Mouse (Mus musculus): ENCODE results near the gene Clint1.
A peak's percentile ranks its signal among the peaks of the same experiment; 100 is the strongest.

The Clint1 gene

GRCm38 (mm10) chr11:45851516-45852123 lies at the start of gene Clint1:
Gene Clint1 (plus strand): TSS chr11:45852051.
- DNase-seq (ENCODE audit: low spot score in 2 of 2), result peak; percentile 87 to 89

GRCm38 (mm10) chr11:45804068-45804467 lies 47.8 kb upstream of the Clint1 start:
- no peak for DNase-seq (ENCODE audit: low spot score in 2 of 2)

- DNase-seq (ENCODE audit: low spot score in 2 of 2), result no peak
These were observed 46.5 kb upstream of the Clint1 start for GRCm38 (mm10) chr11:45805312-45805772.

- no peak for DNase-seq (ENCODE audit: low spot score in 2 of 2)
These were observed 46.0 kb upstream of the Clint1 start for GRCm38 (mm10) chr11:45805810-45806209.

- DNase-seq (ENCODE audit: low spot score in 2 of 2), result no peak
These were observed 45.6 kb upstream of the Clint1 start for GRCm38 (mm10) chr11:45806264-45806663.

- DNase-seq (ENCODE audit: low spot score in 2 of 2), result no peak
These were observed 45.0 kb upstream of the Clint1 start for GRCm38 (mm10) chr11:45806809-45807208.

- no peak for DNase-seq (ENCODE audit: low spot score in 2 of 2)
These were observed 44.0 kb upstream of the Clint1 start for GRCm38 (mm10) chr11:45807820-45808219.

GRCm38 (mm10) chr11:45809424-45809823 lies 42.4 kb upstream of the Clint1 start:
- no peak for DNase-seq (ENCODE audit: low spot score in 2 of 2)

GRCm38 (mm10) chr11:45810056-45810455 lies 41.8 kb upstream of the Clint1 start:
- no peak for DNase-seq (ENCODE audit: low spot score in 2 of 2)

- DNase-seq (ENCODE audit: low spot score in 2 of 2), result no peak
These were observed 41.0 kb upstream of the Clint1 start for GRCm38 (mm10) chr11:45810805-45811204.

- no peak for DNase-seq (ENCODE audit: low spot score in 2 of 2)
These were observed 36.2 kb upstream of the Clint1 start for GRCm38 (mm10) chr11:45815603-45816002.

- no peak for DNase-seq (ENCODE audit: low spot score in 2 of 2)
These were observed 35.1 kb upstream of the Clint1 start for GRCm38 (mm10) chr11:45816712-45817111.

GRCm38 (mm10) chr11:45817996-45818395 lies 33.9 kb upstream of the Clint1 start:
- DNase-seq (ENCODE audit: low spot score in 2 of 2), result no peak

- DNase-seq (ENCODE audit: low spot score in 2 of 2), result no peak
These were observed 30.9 kb upstream of the Clint1 start for GRCm38 (mm10) chr11:45820930-45821329.

GRCm38 (mm10) chr11:45830112-45830511 lies 21.7 kb upstream of the Clint1 start:
- DNase-seq (ENCODE audit: low spot score in 2 of 2), result no peak

- DNase-seq (ENCODE audit: low spot score in 2 of 2), result no peak
These were observed 21.0 kb upstream of the Clint1 start for GRCm38 (mm10) chr11:45830743-45831310.

- DNase-seq (ENCODE audit: low spot score in 2 of 2), result no peak
These were observed 20.2 kb upstream of the Clint1 start for GRCm38 (mm10) chr11:45831476-45832143.

- DNase-seq (ENCODE audit: low spot score in 2 of 2), result no peak
These were observed 16.1 kb upstream of the Clint1 start for GRCm38 (mm10) chr11:45835625-45836255.

- DNase-seq (ENCODE audit: low spot score in 2 of 2), result no peak
These were observed 14.5 kb upstream of the Clint1 start for GRCm38 (mm10) chr11:45837257-45837817.

GRCm38 (mm10) chr11:45838450-45838849 lies 13.4 kb upstream of the Clint1 start:
- no peak for DNase-seq (ENCODE audit: low spot score in 2 of 2)

- no peak for DNase-seq (ENCODE audit: low spot score in 2 of 2)
These were observed 11.5 kb upstream of the Clint1 start for GRCm38 (mm10) chr11:45840332-45840731.

GRCm38 (mm10) chr11:45846008-45846407 lies 5.8 kb upstream of the Clint1 start:
- DNase-seq (ENCODE audit: low spot score in 2 of 2), result no peak
